Mouse (Mus musculus): ENCODE measurements around the gene Capn8. TPM values are rescaled to one million over a fixed set of nuclear protein-coding genes. Genes with fewer than 3 reads are reported as not detected.

Gene Capn8
- polyA plus RNA-seq, 1 experiment from 2014 or later: 0.15 TPM

- Histone ChIP-seq H3K4me3 (no peak overlapping the region), H3K9me3 (no peaks in the 10 kb centered on the region), H3K4me1 (peaks cover 8% of the 10 kb centered on the region), H3K9ac (no peak overlapping the region), H3K36me3 (no peaks in the 10 kb centered on the region), H3K27me3 (replicated peaks) (no peaks in the 10 kb centered on the region), H3K4me2 (replicated peaks) (no peak overlapping the region), H3K27ac (no peak overlapping the region)
- no peak for ATAC-seq (ENCODE audit: low FRiP score, low read depth)
- 90% methylated on average over 11 of the region's 11 CpGs for WGBS
Observed at GRCm38 (mm10) chr1:182559530-182559929, 5.3 kb upstream of the Capn8 start.

- H3K4me2 ChIP-seq (replicated peaks): no peak overlapping the region
- H3K27me3 ChIP-seq (replicated peaks): no peaks in the 10 kb centered on the region
- no peak overlapping the region for H3K4me3 ChIP-seq
- no peaks in the 10 kb centered on the region for H3K9me3 ChIP-seq
- H3K27ac ChIP-seq: no peak overlapping the region
- H3K36me3 ChIP-seq: no peaks in the 10 kb centered on the region
- H3K9ac ChIP-seq: no peak overlapping the region
- WGBS: 30% methylated on average over 3 of the region's 3 CpGs
- peaks cover 8% of the 10 kb centered on the region for H3K4me1 ChIP-seq
- peak; percentile 68 for ATAC-seq (ENCODE audit: low FRiP score, low read depth)
Observed at GRCm38 (mm10) chr1:182560390-182561098, 4.3 kb upstream of the Capn8 start.

GRCm38 (mm10) chr1:182561945-182562514 is 2.8 kb upstream of the Capn8 start:
- H3K9me3 ChIP-seq: no peaks in the 10 kb centered on the region
- no peak overlapping the region for H3K27ac ChIP-seq
- no peak overlapping the region for H3K4me3 ChIP-seq
- H3K4me2 ChIP-seq (replicated peaks): no peak overlapping the region
- no peak overlapping the region for H3K9ac ChIP-seq
- no peaks in the 10 kb centered on the region for H3K27me3 ChIP-seq (replicated peaks)
- H3K4me1 ChIP-seq: peaks cover 8% of the 10 kb centered on the region
- no peaks in the 10 kb centered on the region for H3K36me3 ChIP-seq
- WGBS: 75% methylated on average over 11 of the region's 11 CpGs
- no peak for ATAC-seq (ENCODE audit: low FRiP score, low read depth)

GRCm38 (mm10) chr1:182562576-182563370 is 2.0 kb upstream of the Capn8 start:
- peaks cover 8% of the 10 kb centered on the region for H3K4me1 ChIP-seq
- H3K27ac ChIP-seq: no peak overlapping the region
- 42% methylated on average over 16 of the region's 16 CpGs for WGBS
- H3K4me2 ChIP-seq (replicated peaks): no peak overlapping the region
- H3K27me3 ChIP-seq (replicated peaks): no peaks in the 10 kb centered on the region
- H3K4me3 ChIP-seq: no peak overlapping the region
- no peak overlapping the region for H3K9ac ChIP-seq
- H3K36me3 ChIP-seq: no peaks in the 10 kb centered on the region
- ATAC-seq (ENCODE audit: low FRiP score, low read depth): no peak
- H3K9me3 ChIP-seq: no peaks in the 10 kb centered on the region

- Histone ChIP-seq H3K36me3 (no peaks in the 10 kb centered on the region), H3K27ac (no peak overlapping the region), H3K9ac (no peak overlapping the region), H3K4me2 (replicated peaks) (no peak overlapping the region), H3K9me3 (no peaks in the 10 kb centered on the region), H3K27me3 (replicated peaks) (no peaks in the 10 kb centered on the region), H3K4me3 (no peak overlapping the region), H3K4me1 (peaks cover 8% of the 10 kb centered on the region)
- 87% methylated on average over 6 of the region's 6 CpGs for WGBS
- no peak for ATAC-seq (ENCODE audit: low FRiP score, low read depth)
Observed at GRCm38 (mm10) chr1:182565351-182565835, 586 bp downstream of the Capn8 start.

GRCm38 (mm10) chr1:182571148-182571547 is 6.3 kb downstream of the Capn8 start:
- no peak overlapping the region for H3K9ac ChIP-seq
- 86% methylated on average over 3 of the region's 3 CpGs for WGBS
- 0 out of 2 replicates have a peak, but pooled peaks cover 3% of the 10 kb centered on the region for H3K27me3 ChIP-seq (replicated peaks)
- no peak for ATAC-seq (ENCODE audit: low FRiP score, low read depth)
- H3K27ac ChIP-seq: no peak overlapping the region
- no peak overlapping the region for H3K4me2 ChIP-seq (replicated peaks)
- peaks cover 2% of the 10 kb centered on the region; the same call in 1 of the 2 replicates for H3K4me1 ChIP-seq
- H3K4me3 ChIP-seq: no peak overlapping the region
- H3K36me3 ChIP-seq: no peaks in the 10 kb centered on the region
- H3K9me3 ChIP-seq: no peaks in the 10 kb centered on the region

GRCm38 (mm10) chr1:182571973-182572372 is 7.2 kb downstream of the Capn8 start:
- no peaks in the 10 kb centered on the region for H3K9me3 ChIP-seq
- no peak overlapping the region for H3K4me2 ChIP-seq (replicated peaks)
- ATAC-seq (ENCODE audit: low FRiP score, low read depth): no peak
- H3K27me3 ChIP-seq (replicated peaks): 0 out of 2 replicates have a peak, but pooled peaks cover 3% of the 10 kb centered on the region
- H3K4me1 ChIP-seq: peaks cover 2% of the 10 kb centered on the region; the same call in 1 of the 2 replicates
- WGBS: 89% methylated on average over 11 of the region's 11 CpGs
- no peak overlapping the region for H3K4me3 ChIP-seq
- H3K9ac ChIP-seq: no peak overlapping the region
- no peak overlapping the region for H3K27ac ChIP-seq
- H3K36me3 ChIP-seq: no peaks in the 10 kb centered on the region

- peaks cover 2% of the 10 kb centered on the region; the same call in 1 of the 2 replicates for H3K4me1 ChIP-seq
- H3K36me3 ChIP-seq: no peaks in the 10 kb centered on the region
- ATAC-seq (ENCODE audit: low FRiP score, low read depth): peak; percentile 48; the same call in 1 of the 2 replicates
- no peak overlapping the region for H3K9ac ChIP-seq
- H3K4me2 ChIP-seq (replicated peaks): no peak overlapping the region
- H3K27ac ChIP-seq: no peak overlapping the region
- no peak overlapping the region for H3K4me3 ChIP-seq
- H3K9me3 ChIP-seq: no peaks in the 10 kb centered on the region
- WGBS: 11% methylated on average over 8 of the region's 8 CpGs
- H3K27me3 ChIP-seq (replicated peaks): 0 out of 2 replicates have a peak, but pooled peaks cover 3% of the 10 kb centered on the region
Observed at GRCm38 (mm10) chr1:182573856-182574665, 9.3 kb downstream of the Capn8 start.

GRCm38 (mm10) chr1:182574666-182575049 is 9.9 kb downstream of the Capn8 start:
- Histone ChIP-seq H3K27me3 (replicated peaks) (0 out of 2 replicates have a peak, but pooled peaks cover 3% of the 10 kb centered on the region), H3K4me2 (replicated peaks) (no peak overlapping the region), H3K4me1 (peaks cover 2% of the 10 kb centered on the region; the same call in 1 of the 2 replicates), H3K27ac (no peak overlapping the region), H3K9ac (no peak overlapping the region), H3K36me3 (no peaks in the 10 kb centered on the region), H3K9me3 (no peaks in the 10 kb centered on the region), H3K4me3 (no peak overlapping the region)
- no peak for ATAC-seq (ENCODE audit: low FRiP score, low read depth)
- 43% methylated on average over 4 of the region's 4 CpGs for WGBS

GRCm38 (mm10) chr1:182584169-182584568 is 19.4 kb downstream of the Capn8 start:
- Histone ChIP-seq H3K27ac (no peak overlapping the region), H3K4me3 (no peak overlapping the region), H3K4me2 (replicated peaks) (no peak overlapping the region), H3K4me1 (peaks cover 3% of the 10 kb centered on the region; the same call in 1 of the 2 replicates), H3K9ac (no peak overlapping the region), H3K36me3 (no peaks in the 10 kb centered on the region), H3K9me3 (no peaks in the 10 kb centered on the region), H3K27me3 (replicated peaks) (0 out of 2 replicates have a peak, but pooled peaks cover 3% of the 10 kb centered on the region)
- ATAC-seq (ENCODE audit: low FRiP score, low read depth): no peak
- 87% methylated on average over 6 of the region's 6 CpGs for WGBS

- H3K36me3 ChIP-seq: no peaks in the 10 kb centered on the region
- H3K4me2 ChIP-seq (replicated peaks): peak overlapping the region; percentile 51
- no peak overlapping the region for H3K27ac ChIP-seq
- no peak overlapping the region for H3K4me3 ChIP-seq
- no peak overlapping the region for H3K9ac ChIP-seq
- H3K9me3 ChIP-seq: no peaks in the 10 kb centered on the region
- ATAC-seq (ENCODE audit: low FRiP score, low read depth): no peak
- peaks cover 3% of the 10 kb centered on the region; the same call in 1 of the 2 replicates for H3K4me1 ChIP-seq
- 0 out of 2 replicates have a peak, but pooled peaks cover 3% of the 10 kb centered on the region for H3K27me3 ChIP-seq (replicated peaks)
- WGBS: 20% methylated on average over 16 of the region's 16 CpGs
Observed at GRCm38 (mm10) chr1:182585162-182585840, 20.5 kb downstream of the Capn8 start.

Measured in neural tube, embryonic 12.5 days (tissue).